Mouse (Mus musculus): ENCODE data around the gene Tmem131. TPM values are rescaled to one million over a fixed set of nuclear protein-coding genes. Genes with fewer than 3 reads are reported as not detected.

Tmem131 gene
- total RNA-seq (2021): 10 to 100 TPM; 79.6 to 82.0 TPM

- no peak for DNase-seq
- intact Hi-C loops (cut with DNase I): loop anchor here (10.0 kb wide), 1 partner anchor 81 kb away; the partner anchor contains the start of gene Vwa3b
Observed at GRCm38 (mm10) chr1:36943653-36944052, at the start of gene Tmem131. Gene Tmem131 (minus strand): TSS chr1:36943666.

- DNase-seq: no peak
- intact Hi-C loops (cut with DNase I): no loop called here
Observed at GRCm38 (mm10) chr1:36988561-36988960, 45.1 kb upstream of the Tmem131 start.

- intact Hi-C loops (cut with DNase I): no loop called here
- DNase-seq: no peak
Observed at GRCm38 (mm10) chr1:36988161-36988560, 44.7 kb upstream of the Tmem131 start.

- intact Hi-C loops (cut with DNase I): no loop called here
- DNase-seq: no peak
Observed at GRCm38 (mm10) chr1:36987172-36988148, 44.0 kb upstream of the Tmem131 start.

- DNase-seq: no peak
- intact Hi-C loops (cut with DNase I): no loop called here
Observed at GRCm38 (mm10) chr1:36986396-36987160, 43.1 kb upstream of the Tmem131 start.

GRCm38 (mm10) chr1:36985896-36986295 is 42.4 kb upstream of the Tmem131 start:
- intact Hi-C loops (cut with DNase I): no loop called here
- DNase-seq: no peak

GRCm38 (mm10) chr1:36984406-36984805 is 40.9 kb upstream of the Tmem131 start:
- no peak for DNase-seq
- intact Hi-C loops (cut with DNase I): no loop called here

GRCm38 (mm10) chr1:36983754-36984153 is 40.3 kb upstream of the Tmem131 start:
- DNase-seq: no peak
- intact Hi-C loops (cut with DNase I): no loop called here

GRCm38 (mm10) chr1:36982191-36982961 is 38.9 kb upstream of the Tmem131 start:
- intact Hi-C loops (cut with DNase I): no loop called here
- no peak for DNase-seq

- intact Hi-C loops (cut with DNase I): no loop called here
- no peak for DNase-seq
Observed at GRCm38 (mm10) chr1:36976770-36977169, 33.3 kb upstream of the Tmem131 start.

- DNase-seq: no peak
- intact Hi-C loops (cut with DNase I): no loop called here
Observed at GRCm38 (mm10) chr1:36970918-36971617, 27.6 kb upstream of the Tmem131 start.

- DNase-seq: no peak
- intact Hi-C loops (cut with DNase I): no loop called here
Observed at GRCm38 (mm10) chr1:36965831-36966230, 22.4 kb upstream of the Tmem131 start.

- intact Hi-C loops (cut with DNase I): no loop called here
- no peak for DNase-seq
Observed at GRCm38 (mm10) chr1:36962379-36963176, 19.1 kb upstream of the Tmem131 start.

- no peak for DNase-seq
- intact Hi-C loops (cut with DNase I): no loop called here
Observed at GRCm38 (mm10) chr1:36960509-36961222, 17.2 kb upstream of the Tmem131 start.

- DNase-seq: peak; percentile 71
- intact Hi-C loops (cut with DNase I): loop anchor here (10.0 kb wide), 1 partner anchor 75 kb away; the partner anchor contains the start of gene Vwa3b
Observed at GRCm38 (mm10) chr1:36949591-36950184, 6.2 kb upstream of the Tmem131 start.

GRCm38 (mm10) chr1:36947448-36947847 is 4.0 kb upstream of the Tmem131 start:
- DNase-seq: no peak

GRCm38 (mm10) chr1:36940381-36940762 is 3.1 kb downstream of the Tmem131 start:
- intact Hi-C loops (cut with DNase I): loop anchor here (10.0 kb wide), 1 partner anchor 84 kb away; the partner anchor contains the start of gene Vwa3b
- DNase-seq: no peak

More at GRCm38 (mm10) chr1:36947448-36947847, 4.0 kb upstream of the Tmem131 start:
- intact Hi-C loops (cut with DNase I): loop anchor here (10.0 kb wide), 1 partner anchor 77 kb away; the partner anchor contains the start of gene Vwa3b
